Mouse (Mus musculus) bone marrow macrophage, adult 2 months (primary cell): ENCODE data around the gene Olfr965.

Experiments
- CTCF ChIP-seq: IDR thresholded peaks from 2 replicates; pipeline ENCODE4 v1.5.1; 2012; ENCODE audit warnings: low read depth, mild to moderate bottlenecking, low read length, moderate library complexity
- POLR2A ChIP-seq: IDR thresholded peaks from 2 replicates; pipeline ENCODE4 v1.6.1; 2012; ENCODE audit warnings: mild to moderate bottlenecking, low read depth, low read length, borderline replicate concordance

DNA sequence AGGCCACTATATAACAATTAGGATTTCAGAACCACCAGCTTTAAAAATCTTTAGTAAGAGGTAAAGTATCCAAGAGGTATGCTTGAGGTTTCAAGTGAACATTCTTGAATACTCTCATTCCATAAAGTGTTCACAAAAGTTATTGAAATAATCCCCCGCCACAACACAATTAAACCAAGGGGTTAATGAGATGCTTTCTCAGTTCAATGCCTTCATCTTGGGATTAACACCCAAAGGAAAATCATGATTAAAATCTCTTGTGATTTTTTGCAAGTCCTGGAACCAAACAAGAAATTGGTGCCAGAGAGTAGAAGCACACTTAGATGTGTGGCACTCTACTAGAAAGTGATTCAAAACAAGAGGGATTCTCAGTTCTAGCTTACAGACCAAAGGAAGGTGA is 44.2 kb upstream of the Olfr965 start, which contains the start of gene Olfr963:
- TF ChIP-seq POLR2A: no peak
- no peak for TF ChIP-seq CTCF
